Mouse (Mus musculus): ENCODE measurements around the gene Fam129a. TPM values are rescaled to one million over a fixed set of nuclear protein-coding genes. Genes with fewer than 3 reads are reported as not detected.

The Fam129a gene
- polyA plus RNA-seq, 1 experiment from 2014 or later: 0.60 TPM

- H3K27ac ChIP-seq (ENCODE audit: low read depth, low read length): no peak overlapping the region
These were observed 92.0 kb downstream of the Fam129a start for GRCm38 (mm10) chr1:151662958-151663357.

GRCm38 (mm10) chr1:151664384-151664783, 93.4 kb downstream of the Fam129a start:
- 92% methylated on average over 10 of the region's 10 CpGs for WGBS
- DNase-seq (ENCODE audit: low spot score) (no peak), ATAC-seq (ENCODE audit: low FRiP score) (no peak)
- Histone ChIP-seq H3K4me2 (replicated peaks; ENCODE audit: low read depth, low read length) (no peak overlapping the region), H3K27me3 (ENCODE audit: control insufficient read depth, insufficient read depth, low read length) (no peaks in the 10 kb centered on the region), H3K27ac (ENCODE audit: low read depth, low read length) (no peak overlapping the region), H3K4me1 (replicated peaks; ENCODE audit: control insufficient read depth, insufficient read depth, low read length) (no peaks in the 10 kb centered on the region), H3K4me3 (ENCODE audit: low read depth, low read length) (no peak overlapping the region), H3K36me3 (ENCODE audit: control insufficient read depth, insufficient read depth, low read length) (no peaks in the 10 kb centered on the region), H3K9me3 (ENCODE audit: control insufficient read depth, low read length) (no peaks in the 10 kb centered on the region), H3K9ac (ENCODE audit: low read depth, low read length) (no peak overlapping the region)

More at GRCm38 (mm10) chr1:151662958-151663357, 92.0 kb downstream of the Fam129a start:
- H3K4me1 ChIP-seq (replicated peaks; ENCODE audit: control insufficient read depth, insufficient read depth, low read length): no peaks in the 10 kb centered on the region
- ATAC-seq (ENCODE audit: low FRiP score) (no peak), DNase-seq (ENCODE audit: low spot score) (no peak)
- H3K9me3 ChIP-seq (ENCODE audit: control insufficient read depth, low read length): no peaks in the 10 kb centered on the region
- H3K36me3 ChIP-seq (ENCODE audit: control insufficient read depth, insufficient read depth, low read length): no peaks in the 10 kb centered on the region
- H3K4me3 ChIP-seq (ENCODE audit: low read depth, low read length): no peak overlapping the region
- 89% methylated on average over 6 of the region's 6 CpGs for WGBS
- H3K4me2 ChIP-seq (replicated peaks; ENCODE audit: low read depth, low read length): no peak overlapping the region
- H3K9ac ChIP-seq (ENCODE audit: low read depth, low read length): no peak overlapping the region
- no peaks in the 10 kb centered on the region for H3K27me3 ChIP-seq (ENCODE audit: control insufficient read depth, insufficient read depth, low read length)

GRCm38 (mm10) chr1:151664837-151665431, 93.9 kb downstream of the Fam129a start:
- no peaks in the 10 kb centered on the region for H3K4me1 ChIP-seq (replicated peaks; ENCODE audit: control insufficient read depth, insufficient read depth, low read length)
- H3K4me2 ChIP-seq (replicated peaks; ENCODE audit: low read depth, low read length): no peak overlapping the region
- ATAC-seq (ENCODE audit: low FRiP score) (no peak), DNase-seq (ENCODE audit: low spot score) (no peak)
- no peaks in the 10 kb centered on the region for H3K9me3 ChIP-seq (ENCODE audit: control insufficient read depth, low read length)
- 85% methylated on average over 7 of the region's 7 CpGs for WGBS
- no peak overlapping the region for H3K9ac ChIP-seq (ENCODE audit: low read depth, low read length)
- no peak overlapping the region for H3K27ac ChIP-seq (ENCODE audit: low read depth, low read length)
- H3K36me3 ChIP-seq (ENCODE audit: control insufficient read depth, insufficient read depth, low read length): no peaks in the 10 kb centered on the region
- H3K27me3 ChIP-seq (ENCODE audit: control insufficient read depth, insufficient read depth, low read length): no peaks in the 10 kb centered on the region
- no peak overlapping the region for H3K4me3 ChIP-seq (ENCODE audit: low read depth, low read length)

- DNase-seq (ENCODE audit: low spot score) (no peak), ATAC-seq (ENCODE audit: low FRiP score) (no peak)
- 89% methylated on average over 10 of the region's 10 CpGs for WGBS
These were observed 96.5 kb downstream of the Fam129a start for GRCm38 (mm10) chr1:151667351-151668074.

GRCm38 (mm10) chr1:151670006-151670591, 99.1 kb downstream of the Fam129a start:
- no peak overlapping the region for H3K9ac ChIP-seq (ENCODE audit: low read depth, low read length)
- no peaks in the 10 kb centered on the region for H3K9me3 ChIP-seq (ENCODE audit: control insufficient read depth, low read length)
- DNase-seq (ENCODE audit: low spot score) (no peak), ATAC-seq (ENCODE audit: low FRiP score) (no peak)
- WGBS: 89% methylated on average over 9 of the region's 9 CpGs
- no peaks in the 10 kb centered on the region for H3K27me3 ChIP-seq (ENCODE audit: control insufficient read depth, insufficient read depth, low read length)
- no peak overlapping the region for H3K27ac ChIP-seq (ENCODE audit: low read depth, low read length)
- no peak overlapping the region for H3K4me3 ChIP-seq (ENCODE audit: low read depth, low read length)
- H3K4me2 ChIP-seq (replicated peaks; ENCODE audit: low read depth, low read length): no peak overlapping the region
- H3K36me3 ChIP-seq (ENCODE audit: control insufficient read depth, insufficient read depth, low read length): no peaks in the 10 kb centered on the region
- no peaks in the 10 kb centered on the region for H3K4me1 ChIP-seq (replicated peaks; ENCODE audit: control insufficient read depth, insufficient read depth, low read length)

More at GRCm38 (mm10) chr1:151667351-151668074, 96.5 kb downstream of the Fam129a start:
- Histone ChIP-seq H3K9me3 (ENCODE audit: control insufficient read depth, low read length) (no peaks in the 10 kb centered on the region), H3K4me1 (replicated peaks; ENCODE audit: control insufficient read depth, insufficient read depth, low read length) (no peaks in the 10 kb centered on the region), H3K36me3 (ENCODE audit: control insufficient read depth, insufficient read depth, low read length) (no peaks in the 10 kb centered on the region), H3K4me2 (replicated peaks; ENCODE audit: low read depth, low read length) (no peak overlapping the region), H3K27me3 (ENCODE audit: control insufficient read depth, insufficient read depth, low read length) (no peaks in the 10 kb centered on the region), H3K27ac (ENCODE audit: low read depth, low read length) (no peak overlapping the region), H3K4me3 (ENCODE audit: low read depth, low read length) (no peak overlapping the region), H3K9ac (ENCODE audit: low read depth, low read length) (no peak overlapping the region)

GRCm38 (mm10) chr1:151675684-151676083, 104.7 kb downstream of the Fam129a start:
- DNase-seq (ENCODE audit: low spot score) (no peak), ATAC-seq (ENCODE audit: low FRiP score) (no peak)
- Histone ChIP-seq H3K9ac (ENCODE audit: low read depth, low read length) (no peak overlapping the region), H3K4me3 (ENCODE audit: low read depth, low read length) (no peak overlapping the region), H3K27me3 (ENCODE audit: control insufficient read depth, insufficient read depth, low read length) (no peaks in the 10 kb centered on the region), H3K4me1 (replicated peaks; ENCODE audit: control insufficient read depth, insufficient read depth, low read length) (no peaks in the 10 kb centered on the region), H3K4me2 (replicated peaks; ENCODE audit: low read depth, low read length) (no peak overlapping the region), H3K9me3 (ENCODE audit: control insufficient read depth, low read length) (no peaks in the 10 kb centered on the region), H3K36me3 (ENCODE audit: control insufficient read depth, insufficient read depth, low read length) (no peaks in the 10 kb centered on the region), H3K27ac (ENCODE audit: low read depth, low read length) (no peak overlapping the region)
- 69% methylated on average over 5 of the region's 5 CpGs for WGBS

GRCm38 (mm10) chr1:151677185-151677809, 106.3 kb downstream of the Fam129a start:
- Histone ChIP-seq H3K36me3 (ENCODE audit: control insufficient read depth, insufficient read depth, low read length) (no peaks in the 10 kb centered on the region), H3K9me3 (ENCODE audit: control insufficient read depth, low read length) (no peaks in the 10 kb centered on the region), H3K4me2 (replicated peaks; ENCODE audit: low read depth, low read length) (no peak overlapping the region), H3K4me3 (ENCODE audit: low read depth, low read length) (no peak overlapping the region), H3K27me3 (ENCODE audit: control insufficient read depth, insufficient read depth, low read length) (no peaks in the 10 kb centered on the region), H3K4me1 (replicated peaks; ENCODE audit: control insufficient read depth, insufficient read depth, low read length) (no peaks in the 10 kb centered on the region), H3K9ac (ENCODE audit: low read depth, low read length) (no peak overlapping the region), H3K27ac (ENCODE audit: low read depth, low read length) (no peak overlapping the region)
- WGBS: 65% methylated on average over 3 of the region's 4 CpGs
- DNase-seq (ENCODE audit: low spot score) (no peak), ATAC-seq (ENCODE audit: low FRiP score) (no peak)

GRCm38 (mm10) chr1:151677975-151678374, 107.0 kb downstream of the Fam129a start:
- H3K4me2 ChIP-seq (replicated peaks; ENCODE audit: low read depth, low read length): no peak overlapping the region
- no peaks in the 10 kb centered on the region for H3K36me3 ChIP-seq (ENCODE audit: control insufficient read depth, insufficient read depth, low read length)
- no peaks in the 10 kb centered on the region for H3K9me3 ChIP-seq (ENCODE audit: control insufficient read depth, low read length)
- H3K27me3 ChIP-seq (ENCODE audit: control insufficient read depth, insufficient read depth, low read length): no peaks in the 10 kb centered on the region
- 88% methylated on average over 4 of the region's 4 CpGs for WGBS
- H3K4me1 ChIP-seq (replicated peaks; ENCODE audit: control insufficient read depth, insufficient read depth, low read length): no peaks in the 10 kb centered on the region
- H3K27ac ChIP-seq (ENCODE audit: low read depth, low read length): no peak overlapping the region
- no peak for ATAC-seq (ENCODE audit: low FRiP score)
- no peak for DNase-seq (ENCODE audit: low spot score)
- no peak overlapping the region for H3K4me3 ChIP-seq (ENCODE audit: low read depth, low read length)
- no peak overlapping the region for H3K9ac ChIP-seq (ENCODE audit: low read depth, low read length)
